Mouse (Mus musculus) myocyte (in vitro differentiated cells): ENCODE results near the gene Rrp1.

Experiments
- E2F4 ChIP-seq: IDR thresholded peaks from one replicate; pipeline ENCODE4 v1.6.1; 2011; ENCODE audit warnings: mild to moderate bottlenecking, control low read depth, moderate library complexity; ENCODE audit not compliant: insufficient read depth
- MAX ChIP-seq: IDR thresholded peaks from one replicate; pipeline ENCODE4 v1.6.1; 2011; ENCODE audit warnings: low read depth, mild to moderate bottlenecking, control low read depth
- MYOD1 ChIP-seq, 3 experiments: IDR thresholded peaks; one replicate each; pipeline ENCODE4 v1.6.1; 2011; ENCODE audit warnings: control low read depth in 2 of 3, low read depth in 2 of 3, mild to moderate bottlenecking in 2 of 3, moderate library complexity in 1 of 3; ENCODE audit not compliant: insufficient read length in 2 of 3, control insufficient read depth in 1 of 3
- MYOG ChIP-seq, 3 experiments: IDR thresholded peaks; one replicate each; pipeline ENCODE4 v1.6.1; 2011; ENCODE audit warnings: control low read depth in 2 of 3, low read depth in 2 of 3, mild to moderate bottlenecking in 2 of 3; ENCODE audit not compliant: insufficient read length in 2 of 3, control insufficient read depth in 1 of 3, insufficient read depth in 1 of 3
- POLR2A ChIP-seq: IDR thresholded peaks from one replicate; pipeline ENCODE4 v1.6.1; 2011; ENCODE audit warnings: low read depth, mild to moderate bottlenecking, control low read depth, moderate library complexity; ENCODE audit not compliant: insufficient read length
- POLR2AphosphoS2 ChIP-seq: IDR thresholded peaks from one replicate; pipeline ENCODE4 v1.6.1; 2011; ENCODE audit warnings: low read depth, control low read depth; ENCODE audit not compliant: insufficient read length
- SRF ChIP-seq: IDR thresholded peaks from one replicate; pipeline ENCODE4 v1.6.1; 2011; ENCODE audit warnings: low read depth; ENCODE audit not compliant: control insufficient read depth, insufficient read length
- TCF12 ChIP-seq: IDR thresholded peaks from one replicate; pipeline ENCODE4 v1.6.1; 2011; ENCODE audit warnings: mild to moderate bottlenecking, control low read depth; ENCODE audit not compliant: poor library complexity, insufficient read depth, severe bottlenecking
- TCF3 ChIP-seq: IDR thresholded peaks from one replicate; pipeline ENCODE4 v1.6.1; 2011; ENCODE audit warnings: low read depth, control low read depth; ENCODE audit not compliant: insufficient read length
- USF1 ChIP-seq: IDR thresholded peaks from one replicate; pipeline ENCODE4 v1.6.1; 2011; ENCODE audit warnings: low read depth, mild to moderate bottlenecking, control low read depth, moderate library complexity

GRCm38 (mm10) chr10:78417888-78418287, 5.0 kb upstream of the Rrp1 start:
- TF ChIP-seq POLR2A: no peak
- no peak for TF ChIP-seq POLR2AphosphoS2
- TF ChIP-seq E2F4: no peak
- TF ChIP-seq USF1: no peak
- no peak for TF ChIP-seq MYOD1 (IDR thresholded peaks at IDR 0.05; ENCODE audit: control insufficient read depth in 1 of 3, insufficient read length in 2 of 3, low read depth in 2 of 3)
- no peak for TF ChIP-seq TCF3
- TF ChIP-seq TCF12: no peak
- no peak for TF ChIP-seq MAX
- TF ChIP-seq SRF: no peak
- no peak for TF ChIP-seq MYOG (IDR thresholded peaks at IDR 0.05; ENCODE audit: control insufficient read depth in 1 of 3, insufficient read depth in 1 of 3, insufficient read length in 2 of 3, low read depth in 2 of 3)
